Mouse (Mus musculus) CH12.LX (cell line): ENCODE data around the gene Shmt2. TPM values are rescaled to one million over a fixed set of nuclear protein-coding genes. Genes with fewer than 3 reads are reported as not detected.

ENCODE experiments used
- DNase-seq: peaks from one replicate; pipeline ENCODE4 v3.0.0-alpha.2; 2013; ENCODE audit errors: extremely low read depth
- H3K27ac ChIP-seq: 2 replicates; pipeline ENCODE4 v1.5.1; 2012; ENCODE audit warnings: low read depth, mild to moderate bottlenecking, control low read depth, moderate library complexity; ENCODE audit not compliant: insufficient read depth
- H3K27me3 ChIP-seq: replicated peaks from 2 replicates; pipeline ENCODE3; 2012; ENCODE audit warnings: inconsistent platforms
- H3K36me3 ChIP-seq, 2 experiments: replicated peaks in 1 of 2; 2 replicates each; pipeline versions ENCODE3 to v1.6.1; 2012; ENCODE audit warnings: inconsistent platforms in 1 of 2, low read length in 1 of 2, mild to moderate bottlenecking in 1 of 2, mixed read lengths in 1 of 2, moderate library complexity in 1 of 2; ENCODE audit not compliant: control insufficient read depth in 1 of 2, insufficient read depth in 1 of 2
- H3K4me1 ChIP-seq, 2 experiments: 2 replicates each; pipeline ENCODE4 v1.6.1; 2012; ENCODE audit warnings: inconsistent platforms in 1 of 2, moderate library complexity in 1 of 2; ENCODE audit not compliant: insufficient read depth in 2 of 2, control insufficient read depth in 1 of 2
- H3K4me2 ChIP-seq: 2 replicates; pipeline ENCODE4 v1.6.1; 2012; ENCODE audit warnings: low read depth, mild to moderate bottlenecking, control low read depth; ENCODE audit not compliant: poor library complexity, insufficient read depth, severe bottlenecking
- H3K4me3 ChIP-seq, 3 experiments: fragments of 150-350 bp in 1 of 3; sonication (generic) in 1 of 3; replicated peaks in 1 of 3; 2 replicates each; pipeline versions ENCODE3 to v1.5.1; 2011 to 2012; ENCODE audit warnings: low read depth in 2 of 3, low read length in 2 of 3, mild to moderate bottlenecking in 2 of 3, moderate library complexity in 2 of 3, control low read depth in 1 of 3, improper control_type of control experiment in 1 of 3, inconsistent platforms in 1 of 3, mixed read lengths in 1 of 3; ENCODE audit not compliant: poor library complexity in 1 of 3
- H3K79me2 ChIP-seq: replicated peaks from 2 replicates; pipeline ENCODE4 v1.6.1; 2012; ENCODE audit warnings: mild to moderate bottlenecking, moderate library complexity; ENCODE audit not compliant: control insufficient read depth, poor library complexity, insufficient read depth, severe bottlenecking; ENCODE audit errors: extremely low read depth
- H3K9ac ChIP-seq: 2 replicates; pipeline ENCODE4 v1.6.1; 2012; ENCODE audit warnings: low read depth, mild to moderate bottlenecking, control low read depth, moderate library complexity; ENCODE audit not compliant: insufficient read depth
- H3K9me3 ChIP-seq: replicated peaks from 2 replicates; pipeline ENCODE3; 2012; ENCODE audit warnings: low read length, inconsistent platforms, mixed read lengths
- BHLHE40 ChIP-seq: IDR thresholded peaks from 2 replicates; pipeline ENCODE4 v1.6.1; 2011; ENCODE audit warnings: mild to moderate bottlenecking, low read depth, low read length, improper control_type of control experiment
- CHD2 ChIP-seq: IDR thresholded peaks from 2 replicates; pipeline ENCODE4 v1.6.1; 2011; ENCODE audit warnings: low read length, improper control_type of control experiment
- CTCF ChIP-seq, 2 experiments: IDR thresholded peaks in 1 of 2; conservative IDR thresholded peaks in 1 of 2; 2 replicates each; pipeline ENCODE4 v1.5.1; 2011 to 2012; ENCODE audit warnings: low read depth in 2 of 2, low read length in 2 of 2, improper control_type of control experiment in 1 of 2, inconsistent platforms in 1 of 2, mild to moderate bottlenecking in 1 of 2, moderate library complexity in 1 of 2
- E2F4 ChIP-seq: IDR thresholded peaks from 2 replicates; pipeline ENCODE4 v1.6.1; 2011; ENCODE audit warnings: low read depth, low read length, improper control_type of control experiment; ENCODE audit not compliant: insufficient replicate concordance
- ETS1 ChIP-seq: conservative IDR thresholded peaks from 2 replicates; pipeline ENCODE4 v1.6.1; 2012; ENCODE audit warnings: low read depth, mild to moderate bottlenecking, inconsistent platforms, low read length, improper control_type of control experiment, moderate library complexity
- GABPA ChIP-seq: IDR thresholded peaks from 2 replicates; pipeline ENCODE4 v1.6.1; 2012; ENCODE audit warnings: low read depth, low read length, improper control_type of control experiment, inconsistent platforms; ENCODE audit not compliant: insufficient replicate concordance
- HCFC1 ChIP-seq: IDR thresholded peaks from 2 replicates; pipeline ENCODE4 v1.6.1; 2012; ENCODE audit warnings: low read depth, mild to moderate bottlenecking, inconsistent platforms, low read length, improper control_type of control experiment
- MAFK ChIP-seq: IDR thresholded peaks from 2 replicates; pipeline ENCODE4 v1.6.1; 2011; ENCODE audit warnings: low read length, improper control_type of control experiment; ENCODE audit not compliant: insufficient replicate concordance
- MAX ChIP-seq: IDR thresholded peaks from 2 replicates; pipeline ENCODE4 v1.6.1; 2011; ENCODE audit warnings: low read length, improper control_type of control experiment
- MAZ ChIP-seq: IDR thresholded peaks from 2 replicates; pipeline ENCODE4 v1.6.1; 2012; ENCODE audit warnings: low read depth, mild to moderate bottlenecking, inconsistent platforms, low read length, improper control_type of control experiment, moderate library complexity
- MXI1 ChIP-seq: IDR thresholded peaks from 2 replicates; pipeline ENCODE4 v1.6.1; 2011; ENCODE audit warnings: mild to moderate bottlenecking, low read depth, low read length, improper control_type of control experiment
- MYC ChIP-seq: IDR thresholded peaks from 2 replicates; pipeline ENCODE4 v1.6.1; 2011; ENCODE audit warnings: low read depth, mild to moderate bottlenecking, improper control_type of control experiment, low read length
- NRF1 ChIP-seq: IDR thresholded peaks from 2 replicates; pipeline ENCODE4 v1.6.1; 2014; ENCODE audit warnings: low read depth, mild to moderate bottlenecking, inconsistent platforms, low read length, improper control_type of control experiment, moderate library complexity
- POLR2A ChIP-seq: IDR thresholded peaks from 2 replicates; pipeline ENCODE4 v1.6.1; 2011; ENCODE audit warnings: low read depth, mild to moderate bottlenecking, improper control_type of control experiment, low read length
- RAD21 ChIP-seq: IDR thresholded peaks from 2 replicates; pipeline ENCODE4 v1.6.1; 2011; ENCODE audit warnings: low read depth, mild to moderate bottlenecking, low read length, improper control_type of control experiment, moderate library complexity
- SIN3A ChIP-seq: IDR thresholded peaks from 2 replicates; pipeline ENCODE4 v1.6.1; 2012; ENCODE audit warnings: low read length, improper control_type of control experiment, inconsistent platforms
- TBP ChIP-seq: conservative IDR thresholded peaks from 2 replicates; pipeline ENCODE4 v1.6.1; 2011; ENCODE audit warnings: low read depth, low read length, improper control_type of control experiment
- UBTF ChIP-seq: IDR thresholded peaks from 2 replicates; pipeline ENCODE4 v1.6.1; 2012; ENCODE audit warnings: low read depth, mild to moderate bottlenecking, inconsistent platforms, low read length, improper control_type of control experiment, moderate library complexity
- USF1 ChIP-seq: IDR thresholded peaks from 2 replicates; pipeline ENCODE4 v1.6.1; 2014; ENCODE audit warnings: low read depth, mild to moderate bottlenecking, inconsistent platforms, low read length, improper control_type of control experiment
- USF2 ChIP-seq: conservative IDR thresholded peaks from 2 replicates; pipeline ENCODE4 v1.6.1; 2011; ENCODE audit warnings: low read depth, low read length, improper control_type of control experiment
- dilution Hi-C: fragments of 300-500 bp; cut with MboI; formaldehyde crosslinking; loops from 2 replicates; pipeline ENCODE4 v1.14.3; 2020; ENCODE audit warnings: low sequenced_read_pairs; ENCODE audit not compliant: extremely low pct_unique_long_range_greater_than_20kb, extremely low pct_ligation_motif_present
- in situ Hi-C: fragments of 300-500 bp; cut with MboI; formaldehyde crosslinking; loops from 3 replicates; pipeline ENCODE4 v1.14.3; 2019; ENCODE audit warnings: low sequenced_read_pairs, low pct_ligation_motif_present, low pct_unique_long_range_greater_than_20kb, mixed read lengths
- polyA plus RNA-seq: library from polyadenylated mRNA; unstranded; fragments of >175 nt; gene quantifications from 2 replicates; pipeline ENCODE4 v1.2.1, GENCODE M21; 2012; ENCODE audit warnings: low read depth; ENCODE audit not compliant: insufficient read length
- total RNA-seq, 2 experiments: library from RNA; depleted of rRNA; stranded (reverse); fragments of 300-350 nt in 1 of 2; fragments of >200 nt in 1 of 2; gene quantifications; 2 replicates each; pipeline ENCODE4 v1.2.3; 2012 to 2014

Gene Shmt2
- total and polyA plus RNA-seq, 3 experiments = 267 to 353 (median 317) TPM

- no peaks in the 10 kb centered on the region for H3K79me2 ChIP-seq
- H3K4me3 ChIP-seq = no peak overlapping the region
- TF ChIP-seq USF1 (no peak), RAD21 (peak; percentile 4; the same call in 1 of the 2 replicates), CTCF (conservative IDR thresholded peaks at IDR 0.05 in 1 of 2, IDR thresholded peaks at IDR 0.05 in 1 of 2; ENCODE audit: low read depth in 2 of 2, low read length in 2 of 2) (peak; percentile 45 to 48)
- dilution Hi-C loops = no loop called here
- peaks cover 84 to 91% of the 10 kb centered on the region in 2 experiments for H3K36me3 ChIP-seq
- no peak for DNase-seq
- H3K9me3 ChIP-seq = no peaks in the 10 kb centered on the region
- H3K9ac ChIP-seq = no peak overlapping the region
- in situ Hi-C loops = no loop called here
- no peaks in the 10 kb centered on the region for H3K27me3 ChIP-seq
- H3K4me1 ChIP-seq = no peaks in the 10 kb centered on the region
- no peak overlapping the region for H3K27ac ChIP-seq
- H3K4me2 ChIP-seq = no peak overlapping the region
Observed at GRCm38 (mm10) chr10:127546505-127546904, 24.3 kb upstream of the Shmt2 start.

- no peak overlapping the region for H3K27ac ChIP-seq
- dilution Hi-C loops = no loop called here
- H3K27me3 ChIP-seq = no peaks in the 10 kb centered on the region
- DNase-seq = no peak
- H3K9ac ChIP-seq = no peak overlapping the region
- H3K4me1 ChIP-seq = no peaks in the 10 kb centered on the region
- in situ Hi-C loops = loop anchor here (5.0 kb wide), 1 partner anchor 37 kb away; no protein-coding TSS in a partner anchor
- no peaks in the 10 kb centered on the region for H3K9me3 ChIP-seq
- no peak overlapping the region for H3K4me2 ChIP-seq
- H3K36me3 ChIP-seq = peaks cover 76 to 87% of the 10 kb centered on the region in 2 experiments
- H3K4me3 ChIP-seq = no peak overlapping the region
- TF ChIP-seq USF2 (no peak), E2F4 (no peak), MAFK (no peak), CHD2 (no peak), UBTF (no peak), HCFC1 (no peak), CTCF (conservative IDR thresholded peaks at IDR 0.05 in 1 of 2, IDR thresholded peaks at IDR 0.05 in 1 of 2; ENCODE audit: low read depth in 2 of 2, low read length in 2 of 2) (no peak), MYC (no peak), SIN3A (no peak), NRF1 (no peak), MXI1 (no peak), MAZ (no peak), BHLHE40 (no peak), POLR2A (no peak), MAX (no peak), ETS1 (no peak), GABPA (no peak), TBP (no peak)
- no peaks in the 10 kb centered on the region for H3K79me2 ChIP-seq
Observed at GRCm38 (mm10) chr10:127544375-127544774, 22.1 kb upstream of the Shmt2 start.
